Mouse (Mus musculus) ovary, adult 2 months (tissue): ENCODE results near the gene Rnase12. TPM values are rescaled to one million over a fixed set of nuclear protein-coding genes. Genes with fewer than 3 reads are reported as not detected.

ENCODE experiments used
- polyA plus RNA-seq: library from polyadenylated mRNA; depleted of rRNA; stranded (reverse); fragments of >200 nt; gene quantifications from 2 replicates; pipeline ENCODE4 v1.2.3, GENCODE M21; 2012; rRNA removed

Rnase12 gene
- not detected in 2 replicates for polyA plus RNA-seq

GRCm38 (mm10) chr14:51057401-51057831 is at the start of gene Rnase12:
Gene Rnase12 (minus strand): TSS chr14:51057661.

GRCm38 (mm10) chr14:51090921-51091900 is 33.8 kb upstream of the Rnase12 start, which contains the start of the genes Rnase4 and Ang:
Gene Rnase4 (plus strand): TSS chr14:51091077.
Gene Ang (plus strand): TSS chr14:51091150.

GRCm38 (mm10) chr14:51074335-51074734 is 16.9 kb upstream of the Rnase12 start, which contains the start of gene Olfr750:
Gene Olfr750 (minus strand): TSS chr14:51074435.

GRCm38 (mm10) chr14:51050063-51050462 is 7.4 kb downstream of the Rnase12 start, which contains the start of gene Rnase11:
Gene Rnase11 (minus strand): TSS chr14:51050163.

GRCm38 (mm10) chr14:51041769-51042168 is 15.7 kb downstream of the Rnase12 start, which contains the start of gene Rnase9:
Gene Rnase9 (minus strand): TSS chr14:51041869.

GRCm38 (mm10) chr14:51007152-51007801 is 50.2 kb downstream of the Rnase12 start, which contains the start of gene Rnase10:
Gene Rnase10 (plus strand): TSS chr14:51007751.

Other genes with a start within 250 kb of the Rnase12 start
- 0.12 TPM in 1 of 2 replicates, not detected in the other for gene Ccnb1ip1, start 249.9 kb downstream of the Rnase12 start, polyA plus RNA-seq
- gene Parp2, start 249.8 kb downstream of the Rnase12 start, polyA plus RNA-seq: 9.4 and 12.8 TPM in 2 replicates
- gene Tep1, start 187.1 kb downstream of the Rnase12 start, polyA plus RNA-seq: 31.4 and 33.2 TPM in 2 replicates
- 0.29 and 0.79 TPM in 2 replicates for gene Klhl33, start 160.2 kb downstream of the Rnase12 start, polyA plus RNA-seq
- 182 and 229 TPM in 2 replicates for gene Osgep, start 132.8 kb downstream of the Rnase12 start, polyA plus RNA-seq
- gene Apex1, start 132.7 kb downstream of the Rnase12 start, polyA plus RNA-seq: 48.2 and 69.0 TPM in 2 replicates
- 108 and 127 TPM in 2 replicates for gene Pip4p1, start 126.8 kb downstream of the Rnase12 start, polyA plus RNA-seq
- gene Pnp, start 126.6 kb downstream of the Rnase12 start, polyA plus RNA-seq: 26.6 and 29.7 TPM in 2 replicates
- 2.0 TPM in 1 of 2 replicates, not detected in the other for gene Gm49342, start 113.1 kb downstream of the Rnase12 start, polyA plus RNA-seq
- gene Pnp2, start 101.7 kb downstream of the Rnase12 start, polyA plus RNA-seq: 0.19 and 0.47 TPM in 2 replicates
- 0.10 TPM in 1 of 2 replicates, not detected in the other for gene Rnase10, start 49.9 kb downstream of the Rnase12 start, polyA plus RNA-seq
- gene Rnase9, start 15.8 kb downstream of the Rnase12 start, polyA plus RNA-seq: not detected in 2 replicates
- gene Rnase11, start 7.5 kb downstream of the Rnase12 start, polyA plus RNA-seq: not detected in 2 replicates
- not detected in 2 replicates for gene Olfr750, start 16.8 kb upstream of the Rnase12 start, polyA plus RNA-seq
- 110 and 159 TPM in 2 replicates for gene Rnase4, start 33.4 kb upstream of the Rnase12 start, polyA plus RNA-seq
- gene Ang, start 33.5 kb upstream of the Rnase12 start, polyA plus RNA-seq: 10.7 and 12.1 TPM in 2 replicates
- 0.15 TPM in 1 of 2 replicates, not detected in the other for gene Eddm3b, start 56.8 kb upstream of the Rnase12 start, polyA plus RNA-seq
- 3.7 and 4.9 TPM in 2 replicates for gene Rnase6, start 66.2 kb upstream of the Rnase12 start, polyA plus RNA-seq
- gene Rnase1, start 89.1 kb upstream of the Rnase12 start, polyA plus RNA-seq: 1.7 and 3.5 TPM in 2 replicates
- not detected in 2 replicates for gene Rnase2b, start 104.6 kb upstream of the Rnase12 start, polyA plus RNA-seq
- not detected in 2 replicates for gene Ang2, start 141.5 kb upstream of the Rnase12 start, polyA plus RNA-seq
- gene Ear14, start 145.7 kb upstream of the Rnase12 start, polyA plus RNA-seq: not detected in 2 replicates
- not detected in 2 replicates for gene Rnase2a, start 198.5 kb upstream of the Rnase12 start, polyA plus RNA-seq